Mouse (Mus musculus) right cerebral cortex, adult 18-20 months (tissue): ENCODE results near the gene Omp.

ENCODE experiments used
- DNase-seq: peaks from one replicate; pipeline ENCODE4 v3.0.0; 2022; ENCODE audit warnings: mixed read lengths

The Omp gene

GRCm38 (mm10) chr7:98164999-98165528 lies 19.8 kb upstream of the Omp start:
- no peak for DNase-seq

DNA sequence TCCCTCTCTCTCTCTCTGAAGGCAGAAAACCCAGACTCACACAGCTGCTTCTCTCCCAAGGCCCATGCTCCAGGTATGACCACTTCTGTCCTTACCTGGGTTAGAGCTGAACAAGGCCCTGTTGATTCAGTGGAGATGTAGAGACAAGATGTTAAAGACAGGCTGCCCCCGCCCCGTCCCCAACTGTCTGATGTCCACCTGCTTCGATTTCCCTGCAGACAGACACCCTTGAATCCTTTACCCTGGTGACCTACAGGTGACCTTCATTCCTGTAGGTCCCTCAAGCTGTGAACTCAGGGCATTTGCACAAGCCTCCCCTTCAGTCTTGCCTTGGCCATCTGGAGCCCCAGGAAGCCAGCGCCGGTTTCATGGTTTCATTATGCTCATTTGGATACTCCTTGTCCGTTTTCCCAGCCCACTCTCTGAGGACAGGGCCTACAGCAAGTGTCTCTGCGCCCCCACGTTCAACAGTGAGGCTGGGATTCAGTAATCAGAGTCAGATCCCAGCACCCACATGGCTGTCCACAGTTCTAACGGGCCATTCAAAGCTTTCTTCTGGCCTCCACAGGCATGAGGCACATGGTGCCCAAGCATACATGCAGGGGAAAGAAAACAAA lies 19.2 kb upstream of the Omp start:
- no peak for DNase-seq

DNA sequence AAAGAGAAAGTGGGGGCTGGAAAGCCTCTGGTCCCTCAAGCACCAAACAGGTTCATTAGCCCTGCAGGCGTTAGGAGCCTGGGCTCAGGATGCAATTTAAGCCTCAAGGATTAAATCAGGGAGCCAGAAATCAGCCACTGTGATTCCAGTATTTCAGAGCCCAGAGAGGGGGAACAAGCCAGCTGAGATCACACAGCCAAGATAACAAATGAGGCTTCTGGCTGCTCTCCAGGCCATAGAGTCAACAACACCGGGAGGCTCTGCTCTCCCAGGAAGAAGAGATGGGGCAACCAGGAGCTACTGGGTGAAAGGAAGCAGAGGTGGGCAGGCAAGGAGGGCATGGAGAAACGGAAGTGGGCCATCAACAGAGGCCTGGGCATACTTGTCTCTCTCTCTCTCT lies 18.4 kb upstream of the Omp start:
- DNase-seq = no peak

DNA sequence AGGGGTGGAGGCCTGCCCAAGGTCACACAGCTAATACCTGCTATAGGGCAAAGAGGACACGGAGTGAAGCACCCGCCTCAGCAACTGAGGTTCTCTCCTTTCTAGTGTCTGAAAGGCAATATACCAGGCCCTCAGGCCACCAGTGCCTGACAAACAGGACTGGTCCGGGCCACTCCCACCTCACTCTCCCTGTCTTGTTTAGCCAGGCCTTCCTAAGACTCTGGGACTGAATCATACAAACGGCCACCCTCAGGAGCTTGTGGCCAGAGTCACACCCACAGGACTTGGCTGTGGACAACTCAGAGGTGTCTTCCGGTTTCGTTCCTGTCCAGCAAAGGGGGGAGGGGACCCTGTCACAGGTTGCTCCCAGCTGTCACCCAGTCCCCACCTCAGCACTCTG lies 16.9 kb upstream of the Omp start:
- no peak for DNase-seq

DNA sequence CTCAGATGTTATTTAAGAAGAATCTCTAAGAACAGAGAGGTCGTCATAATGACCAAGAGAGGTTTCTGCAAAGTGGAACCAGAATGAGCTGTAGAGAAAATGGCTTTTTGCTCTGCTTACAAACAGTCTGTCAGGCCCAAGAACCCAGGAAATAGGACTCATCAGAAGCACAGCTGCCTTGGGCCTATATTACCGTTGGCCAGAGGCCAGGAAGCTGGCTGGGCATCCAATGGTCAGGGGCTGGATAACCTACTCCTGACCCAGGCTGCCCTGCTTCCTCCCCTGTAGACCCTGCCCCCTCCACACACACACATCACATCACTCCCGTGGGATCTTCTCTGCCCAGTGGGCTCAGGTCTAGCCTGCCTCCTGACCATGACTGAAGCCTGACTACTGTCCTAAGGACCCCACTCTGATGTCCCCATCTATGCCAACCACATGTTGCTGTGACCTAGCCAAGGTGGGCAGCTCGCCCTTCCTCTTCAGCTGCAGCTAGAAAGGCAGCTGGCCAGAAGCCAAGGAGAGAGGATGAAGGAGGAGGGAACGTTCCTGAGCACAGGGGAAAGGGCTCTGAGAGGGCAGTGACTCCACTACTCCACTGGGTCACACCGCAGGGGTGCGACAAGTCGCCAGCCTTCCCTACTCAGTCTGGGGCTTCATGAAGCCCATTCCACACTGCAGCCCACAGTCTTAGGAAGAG lies 14.9 kb upstream of the Omp start:
- no peak for DNase-seq

- DNase-seq = no peak
Observed at GRCm38 (mm10) chr7:98158481-98158880, 13.2 kb upstream of the Omp start.

GRCm38 (mm10) chr7:98157636-98158332 lies 12.5 kb upstream of the Omp start:
- no peak for DNase-seq

DNA sequence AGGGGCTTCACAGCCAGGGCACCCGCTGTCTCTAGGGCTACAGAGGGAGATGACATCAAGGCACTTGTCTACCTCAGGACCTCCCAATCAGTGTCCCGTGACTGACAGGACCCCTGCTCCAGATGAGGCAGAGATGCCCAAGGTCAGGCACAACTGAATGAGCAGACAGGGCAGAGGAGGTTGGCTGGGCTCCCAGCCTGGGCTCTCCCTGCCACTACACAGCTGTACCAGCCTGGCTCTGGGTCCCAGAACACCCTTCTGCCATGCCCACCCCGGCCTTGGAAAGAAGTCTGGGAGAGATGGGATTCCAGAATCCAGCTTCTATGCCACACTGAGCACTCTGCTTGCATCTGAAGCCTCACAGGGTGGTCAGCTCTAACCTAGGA lies 11.0 kb upstream of the Omp start:
- no peak for DNase-seq

DNA sequence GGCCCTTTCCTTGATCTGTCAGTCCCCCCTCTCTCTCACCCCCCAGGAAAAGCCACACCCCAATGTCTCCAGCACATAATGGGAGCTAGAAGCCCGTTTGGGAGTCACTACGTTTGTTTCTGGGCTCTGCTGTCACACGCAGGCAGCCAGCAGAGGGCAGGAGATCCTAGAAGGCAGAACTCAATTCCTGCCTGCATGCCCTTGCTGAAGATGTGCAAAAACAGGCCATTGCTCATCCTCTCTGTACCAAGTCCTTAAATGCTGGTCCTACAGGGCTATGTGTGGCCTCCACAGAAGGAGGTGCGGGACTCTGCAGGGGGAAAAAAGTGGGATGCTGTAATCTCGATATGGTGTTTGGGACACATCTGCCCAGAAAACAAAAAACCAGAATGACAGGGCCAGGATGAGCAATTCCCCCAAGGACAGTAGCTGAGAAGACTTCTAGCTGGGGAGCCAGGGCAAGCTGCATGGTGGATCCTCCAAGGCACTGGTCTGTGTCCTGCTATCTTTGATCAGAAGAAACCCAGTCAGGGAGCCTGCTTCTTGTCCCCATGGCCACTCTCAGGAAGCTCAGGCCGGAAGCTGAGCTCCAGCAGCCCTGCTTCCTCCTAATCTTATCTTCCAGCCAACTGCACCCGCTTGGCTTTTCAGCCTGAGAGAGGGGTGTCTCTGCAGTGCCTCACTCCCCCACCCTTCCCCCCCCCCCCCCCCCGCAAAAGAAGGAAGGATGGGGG lies 10.4 kb upstream of the Omp start:
- DNase-seq = peak; percentile 71

DNA sequence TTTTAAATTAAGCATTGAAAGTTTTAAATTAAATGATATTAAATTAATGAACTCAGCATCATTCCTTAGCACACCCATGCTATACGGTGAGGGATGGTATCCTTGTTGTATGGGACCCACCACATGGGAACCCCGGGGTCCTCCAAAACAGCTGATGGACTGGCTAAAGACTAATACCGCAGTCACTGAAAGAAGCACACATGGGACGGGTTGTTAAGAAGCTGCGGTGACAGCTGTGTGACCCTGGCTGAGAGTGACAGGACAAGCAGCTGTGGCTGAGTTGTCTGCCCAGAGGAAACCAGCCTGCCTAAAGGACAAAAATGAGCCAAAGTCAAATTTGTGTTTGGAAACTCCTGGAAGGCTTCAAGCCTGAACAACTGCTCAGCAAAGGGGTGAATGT lies 8.6 kb upstream of the Omp start:
- no peak for DNase-seq

DNA sequence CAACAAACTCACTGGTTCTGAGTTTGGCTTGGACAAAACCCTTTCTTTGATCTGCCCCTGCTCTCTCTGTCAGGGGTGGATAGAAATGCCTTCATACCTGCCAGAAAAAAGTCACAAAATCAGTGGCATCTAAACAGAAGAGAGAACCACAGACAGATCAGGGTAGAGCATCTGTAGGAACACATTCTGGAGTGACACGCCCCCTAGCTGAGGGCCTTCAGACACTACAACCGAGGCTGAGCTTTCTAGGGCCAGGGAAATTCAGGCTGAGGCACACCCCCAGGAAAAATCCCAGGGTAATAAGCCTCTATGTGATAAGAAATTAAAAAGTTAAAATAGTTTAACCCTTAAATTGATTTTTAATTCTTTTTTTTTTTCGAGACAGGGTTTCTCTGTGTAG lies 8.0 kb upstream of the Omp start:
- DNase-seq = no peak

DNA sequence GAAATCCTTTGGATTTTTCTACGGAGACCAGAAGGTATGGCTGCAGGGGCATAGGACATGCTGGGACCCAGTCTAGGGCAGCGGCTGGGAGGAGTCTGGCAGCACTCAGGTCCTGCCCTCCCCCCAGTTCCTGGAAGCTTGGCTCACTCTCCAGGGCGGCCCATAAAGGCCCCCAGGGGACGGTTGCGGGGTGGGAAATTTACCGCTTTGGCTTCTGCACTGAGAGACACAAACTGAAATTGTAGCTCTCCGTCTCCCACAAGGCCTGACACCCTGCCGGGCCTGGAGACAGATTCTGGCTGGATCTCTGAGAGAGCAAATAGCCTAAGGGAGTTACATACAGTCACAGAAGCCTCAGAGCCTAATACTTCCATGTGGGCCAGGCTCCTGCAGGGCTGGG lies 7.1 kb upstream of the Omp start:
- DNase-seq = no peak

DNA sequence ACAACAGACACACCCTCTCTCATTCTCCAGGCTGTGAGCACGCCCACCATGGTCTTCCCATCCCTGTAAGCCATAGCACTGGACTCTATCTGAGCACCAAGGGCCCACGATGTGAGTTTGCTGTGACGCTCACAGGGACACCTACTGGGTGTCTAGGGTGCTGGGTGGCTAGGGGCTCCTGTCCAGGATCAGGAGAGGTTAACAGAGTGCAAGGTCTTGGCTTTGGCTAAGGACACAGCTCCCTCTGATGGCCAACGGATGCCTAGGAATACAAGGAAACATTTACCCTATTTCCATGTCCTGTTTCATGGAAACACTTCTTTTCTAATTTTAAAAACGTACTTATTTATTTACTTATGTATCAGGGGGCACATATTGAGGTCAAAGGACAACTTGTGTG lies 5.2 kb upstream of the Omp start:
- DNase-seq = no peak

DNA sequence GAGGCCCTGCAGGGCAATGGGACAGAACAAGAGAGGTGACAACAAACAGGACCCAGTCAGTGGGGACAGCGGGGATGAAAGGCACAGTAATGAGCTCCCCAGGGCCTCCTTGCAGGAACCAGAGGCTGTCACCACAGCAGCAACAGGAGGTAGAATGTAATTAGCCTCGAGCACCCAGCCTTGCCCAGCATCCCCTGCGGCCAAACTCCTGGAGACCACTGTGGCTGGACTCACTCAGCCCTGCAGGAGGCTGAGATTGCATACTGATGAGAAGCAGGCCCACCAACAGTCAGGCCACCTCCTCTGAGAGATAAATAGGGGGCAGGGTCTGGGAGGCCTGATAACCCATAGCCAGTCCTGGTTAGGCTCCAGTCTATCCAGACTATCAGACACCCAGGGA lies 4.5 kb upstream of the Omp start:
- DNase-seq = no peak

- DNase-seq = no peak
Observed at GRCm38 (mm10) chr7:98148721-98149407, 3.6 kb upstream of the Omp start.

DNA sequence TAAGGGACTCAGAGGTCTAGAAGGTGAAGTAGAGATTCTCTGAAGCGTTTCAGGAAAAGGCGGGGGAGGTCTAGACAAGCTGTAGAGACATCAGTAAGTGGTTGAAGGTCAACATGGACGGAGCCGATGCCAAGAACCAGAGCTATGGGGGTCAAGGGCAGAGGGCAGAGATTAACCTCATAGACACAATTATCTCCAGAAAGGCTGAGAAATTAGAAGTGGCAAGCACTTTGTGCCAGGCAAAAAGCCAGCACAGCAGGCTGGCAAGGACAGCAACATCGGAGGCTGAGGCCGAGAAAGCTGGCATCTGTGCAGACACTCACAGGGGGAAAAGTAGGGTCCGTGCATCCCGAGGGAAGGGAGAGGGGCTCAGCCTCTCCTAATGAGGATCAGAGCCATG lies 2.5 kb upstream of the Omp start:
- DNase-seq = no peak

GRCm38 (mm10) chr7:98146447-98146845 lies 1.1 kb upstream of the Omp start:
- peak; percentile 51 for DNase-seq

DNA sequence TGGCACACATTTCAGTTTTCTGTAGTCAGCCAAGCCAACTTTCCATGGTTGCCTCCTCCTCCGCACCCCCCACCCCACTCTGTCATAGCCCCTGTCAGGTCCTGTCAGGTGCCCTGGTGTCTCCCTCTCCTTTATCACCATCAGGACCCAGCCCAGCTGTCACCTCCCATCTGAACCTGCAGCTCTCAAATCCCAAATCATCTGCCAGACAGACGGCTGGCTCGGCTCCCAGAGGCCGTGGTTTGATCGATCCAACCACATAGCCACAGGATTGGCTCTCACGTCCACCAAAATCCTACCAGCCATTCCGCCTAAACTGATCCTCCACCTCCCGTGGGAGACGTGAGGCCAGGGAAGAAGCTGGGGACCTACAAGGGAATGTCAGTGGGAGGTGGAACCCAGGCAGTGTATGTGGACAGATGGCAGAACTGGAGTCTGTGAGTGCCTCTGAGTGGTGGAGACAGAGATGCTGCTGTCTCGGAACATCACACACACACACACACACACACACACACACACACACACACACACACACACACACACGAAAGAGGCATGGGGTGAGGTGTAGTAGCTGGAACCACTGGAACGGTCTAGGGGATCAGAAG lies 642 bp upstream of the Omp start:
- DNase-seq = peak; percentile 48

- DNase-seq = no peak
Observed at GRCm38 (mm10) chr7:98142648-98143047, 2.7 kb downstream of the Omp start.

DNA sequence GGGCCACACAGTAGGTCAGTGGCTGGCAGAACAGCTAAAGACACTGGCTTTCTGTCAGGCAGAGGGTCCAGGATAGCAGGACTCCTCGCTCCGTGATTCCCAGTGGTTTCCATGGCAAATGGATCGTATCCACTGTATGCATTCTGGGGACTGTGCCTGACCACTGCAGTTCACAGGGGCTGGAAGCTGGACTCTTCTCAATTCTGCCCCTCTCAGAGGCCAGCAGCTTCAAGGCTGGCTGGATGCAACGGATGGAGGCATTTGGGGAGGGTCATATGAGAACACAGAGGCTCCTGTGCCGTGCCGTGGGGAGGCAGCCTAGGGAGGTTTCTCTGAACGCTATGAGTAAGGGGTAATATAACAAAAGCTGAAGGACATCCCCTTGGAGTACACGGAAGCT lies 3.1 kb downstream of the Omp start:
- no peak for DNase-seq

GRCm38 (mm10) chr7:98141206-98141605 lies 4.1 kb downstream of the Omp start:
- DNase-seq = no peak

DNA sequence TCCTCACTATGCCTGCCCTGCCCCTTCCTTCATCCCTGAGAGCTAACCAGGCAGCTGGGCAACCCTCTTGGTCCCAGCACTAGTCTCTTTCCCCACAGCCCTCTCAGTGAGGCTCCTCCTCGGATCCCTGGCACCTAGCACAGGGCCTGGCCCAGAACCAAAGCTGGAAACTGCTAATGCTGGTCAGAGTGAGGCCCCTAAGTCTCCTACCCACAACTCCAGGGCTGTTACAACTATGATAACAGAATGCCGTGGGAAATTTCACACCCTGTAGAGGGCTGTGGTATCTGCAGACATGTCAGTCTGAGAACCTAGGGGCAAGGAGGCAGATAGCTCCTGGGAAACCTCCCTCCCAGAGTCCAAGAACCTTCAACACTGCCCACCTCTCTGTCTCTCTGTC lies 4.7 kb downstream of the Omp start:
- DNase-seq = no peak
